In genomic region chr11:116059691-116060025, GRCm38 (mm10) we compare ENCODE assay signal across 25 mouse cellular contexts. TPM values are rescaled to one million over a fixed set of nuclear protein-coding genes. Genes with fewer than 3 reads are reported as not detected.
A peak's percentile ranks its signal among the peaks of the same experiment; 100 is the strongest.
DNase-seq lines count a peak whose midpoint lies in the region; ATAC-seq and TF ChIP-seq lines count a peak whose summit lies in the region.
"Had no signal": no experiment of that assay in that cellular context is flagged by ENCODE, and none has a peak within 500 bp of the region (broad histone marks: within the 10 kb centered on the region; RNA-seq: fewer than 3 reads in every experiment).

No protein-coding gene starts in this region.

- peaks cover 44% of the 10 kb centered on the region for H3K4me1 ChIP-seq in liver, embryonic 12.5 days
- H3K4me1 ChIP-seq in liver, postnatal 0 days (ENCODE audit: insufficient read depth): peaks cover 19% of the 10 kb centered on the region
- H3K4me1 ChIP-seq: kidney, embryonic 15.5 days; limb, embryonic 12.5 days; midbrain, embryonic 13.5 days had no signal

- no peak for TF ChIP-seq CTCF in liver, postnatal 0 days (IDR thresholded peaks at IDR 0.05; ENCODE audit: low read depth)

- H3K9ac ChIP-seq in liver, embryonic 12.5 days: no peak overlapping the region
- H3K9ac ChIP-seq in liver, postnatal 0 days (replicated peaks): no peak overlapping the region
- H3K9ac ChIP-seq: forebrain, embryonic 12.5 days; forebrain, postnatal 0 days; hindbrain, embryonic 15.5 days; kidney, embryonic 15.5 days; limb, embryonic 12.5 days; liver, embryonic 14.5 days; lung, embryonic 14.5 days; midbrain, embryonic 13.5 days had no signal

- H3K27ac ChIP-seq in liver, embryonic 12.5 days: no peak overlapping the region
- H3K27ac ChIP-seq in liver, postnatal 0 days (ENCODE audit: low read depth): no peak overlapping the region
- H3K27ac ChIP-seq: hindbrain, embryonic 15.5 days; kidney, embryonic 15.5 days; limb, embryonic 12.5 days; liver, embryonic 14.5 days; midbrain, embryonic 13.5 days had no signal

- peaks cover 99% of the 10 kb centered on the region for H3K36me3 ChIP-seq in liver, embryonic 12.5 days
- peaks cover 64% of the 10 kb centered on the region for H3K36me3 ChIP-seq in liver, postnatal 0 days (replicated peaks; ENCODE audit: insufficient read depth, low read length)

- H3K4me3 ChIP-seq in liver, embryonic 12.5 days: no peak overlapping the region
- H3K4me3 ChIP-seq in liver, postnatal 0 days (ENCODE audit: low read depth, low read length): no peak overlapping the region
- H3K4me3 ChIP-seq: erythroblast, embryonic 14.5 days; forebrain, embryonic 12.5 days; hindbrain, embryonic 10.5 days; hindbrain, embryonic 15.5 days; kidney, embryonic 15.5 days; limb, embryonic 12.5 days; midbrain, embryonic 13.5 days had no signal

- no peaks in the 10 kb centered on the region for H3K27me3 ChIP-seq in liver, embryonic 12.5 days (replicated peaks)
- no peaks in the 10 kb centered on the region for H3K27me3 ChIP-seq in liver, postnatal 0 days (ENCODE audit: insufficient read depth, low read length)
- H3K27me3 ChIP-seq: forebrain, embryonic 12.5 days; hindbrain, embryonic 15.5 days; kidney, embryonic 15.5 days; limb, embryonic 12.5 days; midbrain, embryonic 13.5 days had no signal

- H3K9me3 ChIP-seq in liver, embryonic 12.5 days (replicated peaks): no peaks in the 10 kb centered on the region
- no peaks in the 10 kb centered on the region for H3K9me3 ChIP-seq in liver, postnatal 0 days (ENCODE audit: low read length)
- H3K9me3 ChIP-seq: forebrain, embryonic 12.5 days; G1E; hindbrain, embryonic 10.5 days; hindbrain, embryonic 15.5 days; kidney, embryonic 15.5 days; limb, embryonic 12.5 days; midbrain, embryonic 13.5 days had no signal

- 91% methylated on average over 11 of the region's 11 CpGs for WGBS in liver, embryonic 12.5 days (ENCODE audit: insufficient replicate concordance)
- 92% methylated on average over 11 of the region's 11 CpGs for WGBS in liver, postnatal 0 days (ENCODE audit: insufficient replicate concordance)

- no peak for ATAC-seq in liver, embryonic 12.5 days
- no peak for ATAC-seq in liver, postnatal 0 days
- ATAC-seq: forebrain, postnatal 0 days; inflammation-experienced regulatory T-cells, adult 6 months; midbrain, embryonic 13.5 days had no signal

- TF ChIP-seq EP300 in liver, postnatal 0 days (IDR thresholded peaks at IDR 0.05; ENCODE audit: low read depth): no peak

- no peak overlapping the region for H3K4me2 ChIP-seq in liver, embryonic 12.5 days
- H3K4me2 ChIP-seq in liver, postnatal 0 days (ENCODE audit: low read depth, low read length): no peak overlapping the region
- H3K4me2 ChIP-seq: forebrain, embryonic 12.5 days; hindbrain, embryonic 15.5 days; kidney, embryonic 15.5 days; limb, embryonic 12.5 days; lung, embryonic 14.5 days; midbrain, embryonic 13.5 days had no signal

- peak; percentile 63 for DNase-seq in cerebellum, adult 11-12 months
- DNase-seq in cerebellum, postnatal 10 days: no peak
- peak; percentile 4 for DNase-seq in liver
- DNase-seq in brain, adult 2 months (ENCODE audit: low read depth, low spot score): peak; percentile 47
- peak; percentile 11 for DNase-seq in liver, postnatal 0 days
- no peak for DNase-seq in right cerebral cortex, postnatal 25 days
- DNase-seq: adrenal gland, postnatal 10 days; forebrain, postnatal 0 days; gastrocnemius, postnatal 10 days; heart, postnatal 14 days; kidney, adult 18-20 months; kidney, postnatal 25 days; lung, embryonic 14.5 days; thymus, postnatal 4 days had no signal

RNA-seq across cellular contexts. Expression of gene Unc13d, which starts 18.1 kb away (rescaled TPM):
- 48.9 and 50.1 TPM in 2 replicates for polyA plus RNA-seq in liver, embryonic 12.5 days (2016; fragmentation: Nextera tagmentation; extraction: Ambion mirVana)
- 6.1 and 6.9 TPM in 2 replicates for polyA plus RNA-seq in liver, postnatal 0 days (2015; fragmentation: Nextera tagmentation; extraction: Ambion mirVana)

RNA-seq across cellular contexts. Expression of gene Wbp2, which starts 27.1 kb away (rescaled TPM):
- 76.4 and 77.8 TPM in 2 replicates for polyA plus RNA-seq in liver, embryonic 12.5 days (2016; fragmentation: Nextera tagmentation; extraction: Ambion mirVana)
- 63.3 and 65.0 TPM in 2 replicates for polyA plus RNA-seq in liver, postnatal 0 days (2015; fragmentation: Nextera tagmentation; extraction: Ambion mirVana)

RNA-seq across cellular contexts. Expression of gene Unk, which starts 29.5 kb away (rescaled TPM):
- polyA plus RNA-seq in liver, embryonic 12.5 days (2016; fragmentation: Nextera tagmentation; extraction: Ambion mirVana): 18.7 and 20.2 TPM in 2 replicates
- polyA plus RNA-seq in liver, postnatal 0 days (2015; fragmentation: Nextera tagmentation; extraction: Ambion mirVana): 3.9 and 5.1 TPM in 2 replicates

RNA-seq across cellular contexts. Expression of gene H3f3b, which starts 31.9 kb away (rescaled TPM):
- polyA plus RNA-seq in liver, embryonic 12.5 days (2016; fragmentation: Nextera tagmentation; extraction: Ambion mirVana): 816 and 835 TPM in 2 replicates
- polyA plus RNA-seq in liver, postnatal 0 days (2015; fragmentation: Nextera tagmentation; extraction: Ambion mirVana): 647 and 656 TPM in 2 replicates

RNA-seq across cellular contexts. Expression of gene Galk1, which starts 47.1 kb away (rescaled TPM):
- 187 and 200 TPM in 2 replicates for polyA plus RNA-seq in liver, embryonic 12.5 days (2016; fragmentation: Nextera tagmentation; extraction: Ambion mirVana)
- polyA plus RNA-seq in liver, postnatal 0 days (2015; fragmentation: Nextera tagmentation; extraction: Ambion mirVana): 317 and 319 TPM in 2 replicates

Comparison
In these comparisons a context has a peak if more than half of its experiments do, and no peak if none do; other contexts are left out.
1. DNase-seq: peak in cerebellum, adult 11-12 months (single experiment), liver (single experiment), brain, adult 2 months (single experiment) and liver, postnatal 0 days (single experiment); none in cerebellum, postnatal 10 days (0 of 2) and right cerebral cortex, postnatal 25 days (single experiment).